Mouse (Mus musculus) forebrain, embryonic 11.5 days (tissue): ENCODE data around the gene Sfswap. TPM values are rescaled to one million over a fixed set of nuclear protein-coding genes. Genes with fewer than 3 reads are reported as not detected.

ENCODE experiments used
- ATAC-seq: fragments of 200-750 bp; cut with Nextera tagmentation; replicated peaks from 2 replicates; pipeline ENCODE4 v1.8.0; 2017; ENCODE audit warnings: moderate TSS enrichment; ENCODE audit not compliant: low FRiP score
- DNase-seq: peaks from one replicate; pipeline ENCODE4 v3.0.0-alpha.2; 2017; ENCODE audit warnings: low spot score
- H3K27ac ChIP-seq: fragments of 300-500 bp; sonication (generic); 2 replicates; pipeline ENCODE4 v1.5.1; 2014; ENCODE audit warnings: low read depth, low read length
- H3K27me3 ChIP-seq: fragments of 300-500 bp; sonication (generic); 2 replicates; pipeline ENCODE4 v1.6.1; 2014; ENCODE audit warnings: mild to moderate bottlenecking, low read length, mixed read lengths; ENCODE audit not compliant: control insufficient read depth, insufficient read depth
- H3K36me3 ChIP-seq: fragments of 300-500 bp; sonication (generic); 2 replicates; pipeline ENCODE4 v1.6.1; 2014; ENCODE audit warnings: mild to moderate bottlenecking, low read length, moderate library complexity, mixed read lengths; ENCODE audit not compliant: control insufficient read depth, insufficient read depth
- H3K4me1 ChIP-seq: fragments of 300-500 bp; sonication (generic); replicated peaks from 2 replicates; pipeline ENCODE4 v1.6.1; 2014; ENCODE audit warnings: low read length, mixed read lengths; ENCODE audit not compliant: control insufficient read depth, insufficient read depth
- H3K4me2 ChIP-seq: fragments of 300-500 bp; sonication (generic); 2 replicates; pipeline ENCODE4 v1.6.1; 2014; ENCODE audit warnings: low read depth, mild to moderate bottlenecking, low read length, moderate library complexity, mixed read lengths; ENCODE audit not compliant: severe bottlenecking
- H3K4me3 ChIP-seq: fragments of 300-500 bp; sonication (generic); 2 replicates; pipeline ENCODE4 v1.5.1; 2014; ENCODE audit warnings: low read depth, low read length
- H3K9ac ChIP-seq: fragments of 300-500 bp; sonication (generic); 2 replicates; pipeline ENCODE4 v1.6.1; 2014; ENCODE audit warnings: low read length
- H3K9me3 ChIP-seq: fragments of 300-500 bp; sonication (generic); 2 replicates; pipeline ENCODE4 v1.6.1; 2016; ENCODE audit warnings: low read length, mixed read lengths; ENCODE audit not compliant: control insufficient read depth
- WGBS: fragments of 180-500 bp; shearing (Covaris S2); extraction: QIAGEN DNeasy Blood & Tissue Kit; methylation state at CpG from one replicate; pipeline ENCODE4 v1.1.7; 2014; 5-methylcytosine and 5-hydroxymethylcytosine counted together
- polyA plus RNA-seq: library from polyadenylated mRNA; unstranded; fragments of >200 nt; fragmentation: Nextera tagmentation; extraction: Ambion mirVana; gene quantifications from 2 replicates; pipeline ENCODE4 v1.2.1, GENCODE M21; 2014

Sfswap gene
- polyA plus RNA-seq, 1 experiment from 2014 or later, result 61.6 TPM

DNA sequence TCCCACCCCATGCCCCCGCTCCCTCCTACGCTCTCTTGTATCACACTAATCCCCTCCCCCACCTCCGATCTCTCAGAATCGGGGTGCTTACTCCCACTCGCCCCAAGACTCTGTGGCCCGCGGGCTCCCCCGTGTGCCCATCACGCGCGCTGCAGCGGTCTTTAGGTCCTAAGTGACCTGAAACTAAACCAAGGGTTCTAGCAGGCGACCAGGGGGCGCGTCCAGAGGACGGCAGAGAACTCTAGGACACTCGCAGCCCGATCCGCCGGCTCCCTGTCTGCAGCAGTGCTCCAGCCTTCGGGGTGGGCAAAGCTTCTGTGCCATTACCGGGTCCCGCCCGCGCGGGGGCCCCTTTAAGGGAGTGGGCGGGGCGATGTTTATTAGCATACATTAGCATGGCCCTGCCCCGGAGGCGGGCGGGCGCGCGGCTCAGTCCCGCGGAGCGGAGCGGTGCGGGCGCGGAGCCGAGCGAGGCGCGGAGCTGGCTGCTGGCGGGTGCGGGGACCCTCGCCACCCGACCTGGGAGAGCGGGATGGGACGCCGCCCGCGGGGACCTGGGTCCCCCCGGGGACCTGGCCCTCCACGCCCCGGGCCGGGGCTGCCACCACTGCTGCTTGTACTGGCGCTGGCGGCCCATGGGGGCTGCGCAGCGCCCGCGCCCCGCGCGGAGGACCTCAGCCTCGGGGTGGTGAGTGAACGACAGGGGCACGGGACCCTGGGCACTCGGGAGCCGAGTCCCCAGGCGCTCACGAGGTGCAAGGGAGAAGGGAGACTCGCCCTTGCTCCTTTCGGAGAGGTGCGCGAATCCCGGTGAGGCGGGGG is 83.0 kb downstream of the Sfswap start, which contains the start of gene Mmp17:
Mmp17 (plus strand) TSS at position 409 of the 822 bp plus-strand sequence.
- Histone ChIP-seq H3K27me3 (peaks cover 19% of the 10 kb centered on the region; the same call in 1 of the 2 replicates), H3K4me1 (peaks cover 11% of the 10 kb centered on the region), H3K4me2 (peak within 1 kb of the TSS; percentile 100), H3K4me3 (peak within 1 kb of the TSS; percentile 71), H3K9ac (peak within 1 kb of the TSS; percentile 73), H3K36me3 (no peaks in the 10 kb centered on the region), H3K27ac (no peak within 1 kb of the TSS), H3K9me3 (no peaks in the 10 kb centered on the region)
- under 1% methylated on average over 80 of the region's 80 CpGs for WGBS
- DNase-seq, result peak; percentile 92
- ATAC-seq, result peak; percentile 89

DNA sequence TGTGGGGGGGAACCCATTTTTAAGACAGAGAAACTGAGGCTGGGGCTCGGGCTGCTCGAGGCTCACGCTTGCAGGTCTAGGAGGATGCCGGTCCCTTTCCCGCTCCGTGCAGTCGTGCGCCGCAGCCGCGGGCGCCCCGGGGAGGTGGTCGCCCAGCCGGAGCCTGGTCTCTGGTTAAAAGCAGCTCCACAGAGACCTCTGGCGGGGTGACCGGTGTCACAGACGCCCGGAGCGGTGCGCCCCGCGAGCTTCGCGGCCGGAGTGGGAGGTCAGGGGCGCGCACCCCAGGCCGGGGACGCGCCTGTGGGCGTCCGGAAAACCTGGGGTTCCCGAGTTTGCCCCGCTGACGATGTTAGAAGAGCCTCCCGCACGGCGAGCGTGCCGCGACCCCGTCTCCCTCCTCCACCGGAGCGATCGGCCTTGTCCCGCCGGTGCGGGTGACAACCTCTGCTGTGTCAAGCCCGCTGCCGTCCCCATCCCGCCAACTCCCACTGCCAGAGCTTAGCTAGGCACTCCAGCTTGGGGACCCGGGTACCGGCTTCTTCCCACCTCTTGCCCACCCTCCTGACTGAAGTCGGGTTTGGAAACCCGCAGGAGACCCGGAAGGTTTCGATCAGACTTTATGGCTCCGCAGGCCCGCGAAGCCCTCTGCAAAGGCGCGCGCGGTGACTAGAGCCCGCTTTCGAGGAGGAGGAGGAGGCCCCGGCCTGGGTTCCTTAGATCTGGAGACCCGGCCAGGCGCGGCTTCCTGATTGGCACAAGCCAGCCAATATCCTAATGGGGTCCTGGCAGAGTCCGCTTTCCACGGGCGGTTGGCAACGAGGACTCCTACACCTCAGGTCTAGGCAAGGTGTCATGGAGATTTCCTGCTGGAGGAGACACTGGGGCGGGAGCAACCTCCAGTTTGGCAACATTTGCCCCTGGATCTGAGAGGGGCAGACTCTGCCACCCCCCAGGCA is 83.8 kb downstream of the Sfswap start:
- Histone ChIP-seq H3K4me3 (peak overlapping the region; percentile 71), H3K9ac (peak overlapping the region; percentile 73), H3K4me2 (peak overlapping the region; percentile 100), H3K27ac (no peak overlapping the region), H3K9me3 (no peaks in the 10 kb centered on the region), H3K27me3 (peaks cover 19% of the 10 kb centered on the region; the same call in 1 of the 2 replicates), H3K36me3 (no peaks in the 10 kb centered on the region), H3K4me1 (peaks cover 11% of the 10 kb centered on the region)
- DNase-seq (peak; percentile 79), ATAC-seq (no peak; the same call in 1 of the 2 replicates)
- under 1% methylated on average over 73 of the region's 76 CpGs for WGBS

DNA sequence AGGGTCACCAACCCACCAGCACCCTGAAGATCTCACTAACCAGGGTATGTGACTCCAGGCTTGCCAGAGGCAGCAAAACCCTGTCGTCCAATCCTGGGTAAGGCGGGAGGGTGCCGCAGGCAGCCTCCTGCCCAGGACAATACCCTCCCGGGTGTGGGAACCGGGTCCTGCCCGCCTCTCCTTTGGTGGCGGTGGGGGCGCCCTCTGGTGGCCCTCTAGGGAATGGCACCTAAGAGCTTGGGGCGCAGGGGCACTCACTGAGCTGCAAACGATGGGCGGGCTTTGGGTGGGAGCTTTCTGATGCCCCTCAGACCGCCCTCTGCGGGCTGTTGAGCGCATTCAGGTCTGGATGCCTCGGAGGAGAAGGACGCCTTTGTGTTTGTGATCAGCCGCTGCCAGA is 85.0 kb downstream of the Sfswap start:
- Histone ChIP-seq H3K9ac (peak overlapping the region; percentile 58), H3K4me2 (peak overlapping the region; percentile 100), H3K4me3 (peak overlapping the region; percentile 71), H3K9me3 (no peaks in the 10 kb centered on the region), H3K27me3 (peaks cover 19% of the 10 kb centered on the region; the same call in 1 of the 2 replicates), H3K4me1 (peaks cover 16% of the 10 kb centered on the region), H3K27ac (peak overlapping the region; percentile 80), H3K36me3 (no peaks in the 10 kb centered on the region)
- DNase-seq (peak; percentile 97), ATAC-seq (peak; percentile 75)
- 1% methylated on average over 17 of the region's 17 CpGs for WGBS

DNA sequence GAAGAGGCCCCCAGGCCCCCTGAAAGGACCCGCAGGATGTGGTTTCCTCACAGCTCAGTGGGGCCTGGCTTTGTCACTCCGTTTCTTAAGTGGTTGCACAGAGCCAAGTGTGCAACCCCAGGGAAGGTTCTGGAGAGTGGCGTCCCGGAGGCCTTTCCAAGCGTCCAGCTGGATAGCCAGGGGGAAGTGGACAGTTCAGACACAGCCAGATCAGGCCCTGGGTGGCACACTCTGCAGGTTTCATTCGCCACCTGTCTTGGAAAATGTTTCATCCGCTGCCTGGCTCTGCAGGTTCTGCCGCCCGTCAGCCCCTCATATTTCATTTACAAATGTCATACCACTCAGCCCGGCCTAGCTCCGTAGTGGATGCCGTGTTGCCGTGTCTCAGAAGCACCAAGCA is 85.5 kb downstream of the Sfswap start:
- H3K4me1 ChIP-seq, result peaks cover 18% of the 10 kb centered on the region
- H3K36me3 ChIP-seq, result no peaks in the 10 kb centered on the region
- H3K9me3 ChIP-seq, result no peaks in the 10 kb centered on the region
- H3K4me3 ChIP-seq, result peak overlapping the region; percentile 71; the same call in 1 of the 2 replicates
- H3K4me2 ChIP-seq, result peak overlapping the region; percentile 100
- peak overlapping the region; percentile 58 for H3K9ac ChIP-seq
- WGBS, result 49% methylated on average over 13 of the region's 13 CpGs
- no peak for DNase-seq
- no peak; the same call in 1 of the 2 replicates for ATAC-seq
- H3K27ac ChIP-seq, result peak overlapping the region; percentile 80
- H3K27me3 ChIP-seq, result peaks cover 19% of the 10 kb centered on the region; the same call in 1 of the 2 replicates

DNA sequence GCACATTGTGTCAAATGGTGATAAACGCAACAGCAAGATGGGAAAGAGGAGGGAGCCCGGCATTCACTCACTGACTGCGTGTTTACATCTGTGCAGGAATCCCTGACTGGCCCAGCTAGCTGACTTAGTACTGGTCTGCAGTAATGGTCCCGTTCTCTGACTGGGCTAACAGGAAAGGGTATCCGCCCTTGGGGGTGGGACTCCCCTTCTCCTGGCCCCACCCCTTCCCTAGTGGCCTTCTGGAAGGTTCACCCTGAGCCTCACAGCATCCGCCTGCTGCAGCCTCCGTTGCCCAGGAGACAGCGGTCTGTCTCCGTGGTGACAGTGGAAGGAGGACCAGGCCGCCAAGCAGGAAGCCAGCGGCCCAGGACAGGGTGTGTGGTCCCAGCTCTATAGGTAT is 89.9 kb downstream of the Sfswap start:
- H3K9ac ChIP-seq, result no peak overlapping the region
- no peaks in the 10 kb centered on the region for H3K27me3 ChIP-seq
- ATAC-seq, result peak; percentile 43; the same call in 1 of the 2 replicates
- H3K4me1 ChIP-seq, result peaks cover 14% of the 10 kb centered on the region
- no peak overlapping the region for H3K4me3 ChIP-seq
- H3K9me3 ChIP-seq, result no peaks in the 10 kb centered on the region
- no peaks in the 10 kb centered on the region for H3K36me3 ChIP-seq
- no peak overlapping the region for H3K4me2 ChIP-seq
- no peak for DNase-seq
- WGBS, result 6% methylated on average over 11 of the region's 11 CpGs
- H3K27ac ChIP-seq, result no peak overlapping the region

DNA sequence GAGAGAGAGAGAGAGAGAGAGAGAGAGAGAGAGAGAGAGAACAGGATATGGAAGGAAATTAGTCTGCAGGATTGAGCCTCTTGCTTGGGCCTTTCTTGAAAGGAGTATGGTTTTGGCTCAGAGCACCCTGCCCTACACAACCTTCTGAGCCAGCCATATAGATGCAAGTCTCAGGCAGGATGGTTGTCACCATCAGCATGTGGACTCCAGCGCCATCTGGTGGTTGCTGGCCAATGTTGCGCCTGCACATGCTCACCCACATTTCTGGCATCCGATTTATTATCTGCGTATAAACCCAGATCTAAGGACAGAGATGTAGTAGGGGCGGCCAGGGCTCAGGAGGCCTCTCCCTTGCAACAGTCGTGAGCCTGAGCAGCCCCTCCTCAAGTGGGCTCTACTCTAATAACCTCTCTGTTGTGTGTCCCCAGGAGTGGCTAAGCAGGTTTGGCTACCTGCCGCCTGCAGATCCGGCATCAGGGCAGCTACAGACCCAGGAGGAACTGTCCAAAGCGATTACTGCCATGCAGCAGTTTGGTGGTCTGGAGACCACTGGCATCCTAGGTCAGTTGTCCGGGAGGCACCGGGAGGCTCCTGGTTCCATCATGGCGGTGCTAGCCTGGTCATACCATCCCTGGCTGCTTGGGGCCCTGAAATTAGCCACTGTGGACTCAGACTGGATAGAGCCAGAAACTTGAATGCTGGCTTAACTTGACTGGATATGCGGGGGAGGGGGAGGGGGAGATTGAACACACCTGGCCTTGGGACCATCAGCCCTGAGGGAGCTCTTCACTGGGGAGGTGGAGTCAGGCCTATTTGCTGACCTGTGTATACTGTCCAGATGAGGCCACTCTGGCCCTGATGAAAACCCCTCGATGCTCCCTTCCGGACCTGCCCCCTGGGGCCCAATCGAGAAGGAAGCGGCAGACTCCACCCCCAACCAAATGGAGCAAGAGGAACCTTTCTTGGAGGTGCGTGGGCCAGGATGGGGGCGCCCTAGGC is 93.4 kb downstream of the Sfswap start:
- WGBS, result 44% methylated on average over 19 of the region's 19 CpGs
- peak; percentile 67; the same call in 1 of the 2 replicates for ATAC-seq
- peaks cover 7% of the 10 kb centered on the region for H3K4me1 ChIP-seq
- H3K4me3 ChIP-seq, result no peak overlapping the region
- H3K36me3 ChIP-seq, result no peaks in the 10 kb centered on the region; the same call in 1 of the 2 replicates
- no peaks in the 10 kb centered on the region for H3K9me3 ChIP-seq
- no peak overlapping the region for H3K27ac ChIP-seq
- peak; percentile 92 for DNase-seq
- no peak overlapping the region for H3K9ac ChIP-seq
- H3K4me2 ChIP-seq, result no peak overlapping the region
- no peaks in the 10 kb centered on the region for H3K27me3 ChIP-seq

DNA sequence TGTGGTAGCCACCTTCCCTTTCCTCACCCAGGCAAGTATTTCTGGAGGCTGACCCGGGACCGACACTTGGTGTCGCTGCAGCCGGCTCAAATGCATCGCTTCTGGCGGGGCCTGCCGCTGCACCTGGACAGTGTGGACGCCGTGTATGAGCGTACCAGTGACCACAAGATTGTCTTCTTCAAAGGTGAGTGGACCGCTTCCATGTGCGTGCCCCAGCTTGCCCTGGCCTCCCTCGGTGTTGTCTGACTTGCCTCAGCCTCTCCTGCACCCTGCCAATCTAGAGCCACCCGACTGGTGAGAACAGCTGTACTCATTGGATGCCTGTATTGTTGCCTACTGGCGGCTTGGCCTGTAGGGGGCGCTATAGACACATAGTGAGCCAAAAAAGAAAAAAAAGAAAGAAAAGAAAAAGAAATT is 101.1 kb downstream of the Sfswap start:
- Histone ChIP-seq H3K4me2 (peak overlapping the region; percentile 11; the same call in 1 of the 2 replicates), H3K9me3 (no peaks in the 10 kb centered on the region), H3K27me3 (no peaks in the 10 kb centered on the region), H3K27ac (no peak overlapping the region), H3K36me3 (no peaks in the 10 kb centered on the region; the same call in 1 of the 2 replicates), H3K4me3 (no peak overlapping the region), H3K4me1 (no peaks in the 10 kb centered on the region), H3K9ac (no peak overlapping the region)
- DNase-seq (no peak), ATAC-seq (no peak)
- 36% methylated on average over 16 of the region's 16 CpGs for WGBS
